Mouse (Mus musculus) heart, embryonic 13.5 days (tissue): Measurements from ENCODE around the gene Haus2. TPM values are rescaled to one million over a fixed set of nuclear protein-coding genes. Genes with fewer than 3 reads are reported as not detected.

Experiments used
- ATAC-seq: fragments of 200-750 bp; cut with Nextera tagmentation; 2 replicates; pipeline ENCODE4 v1.8.0; 2017; ENCODE audit warnings: moderate TSS enrichment; ENCODE audit not compliant: insufficient number of reproducible peaks, low FRiP score, low TSS enrichment; ENCODE audit errors: extremely low read depth
- H3K27ac ChIP-seq: fragments of 300-500 bp; sonication (generic); replicated peaks from 2 replicates; pipeline ENCODE4 v1.5.1; 2015; ENCODE audit warnings: moderate library complexity, mild to moderate bottlenecking, inconsistent platforms
- H3K27me3 ChIP-seq: fragments of 300-500 bp; sonication (generic); replicated peaks from 2 replicates; pipeline ENCODE4 v1.6.1; 2015; ENCODE audit warnings: mild to moderate bottlenecking, inconsistent platforms
- H3K36me3 ChIP-seq: fragments of 300-500 bp; sonication (generic); 2 replicates; pipeline ENCODE4 v1.6.1; 2015; ENCODE audit warnings: mild to moderate bottlenecking, inconsistent platforms
- H3K4me1 ChIP-seq: fragments of 300-500 bp; sonication (generic); 2 replicates; pipeline ENCODE4 v1.6.1; 2015; ENCODE audit warnings: inconsistent platforms
- H3K4me2 ChIP-seq: fragments of 300-500 bp; sonication (generic); 2 replicates; pipeline ENCODE4 v1.6.1; 2015; ENCODE audit warnings: inconsistent platforms, mild to moderate bottlenecking, moderate library complexity
- H3K4me3 ChIP-seq: fragments of 300-500 bp; sonication (generic); 2 replicates; pipeline ENCODE4 v1.5.1; 2015; ENCODE audit warnings: moderate library complexity, mild to moderate bottlenecking, inconsistent platforms
- H3K9ac ChIP-seq: fragments of 300-500 bp; sonication (generic); 2 replicates; pipeline ENCODE4 v1.6.1; 2015; ENCODE audit warnings: inconsistent platforms, mild to moderate bottlenecking, moderate library complexity
- H3K9me3 ChIP-seq: fragments of 300-500 bp; sonication (generic); 2 replicates; pipeline ENCODE4 v1.6.1; 2016; ENCODE audit warnings: inconsistent platforms
- WGBS: fragments of 180-500 bp; shearing (Covaris S2); methylation state at CpG from one replicate; pipeline ENCODE4 v1.1.7; 2015; ENCODE audit warnings: mixed read lengths; 5-methylcytosine and 5-hydroxymethylcytosine counted together
- polyA plus RNA-seq: library from polyadenylated mRNA; unstranded; fragments of >200 nt; fragmentation: Nextera tagmentation; extraction: Ambion mirVana; gene quantifications from 2 replicates; pipeline ENCODE4 v1.2.1, GENCODE M21; 2015

The Haus2 gene
- polyA plus RNA-seq, 1 experiment from 2014 or later = 18.9 TPM

GRCm38 (mm10) chr2:120575121-120575520 is 34.1 kb upstream of the Haus2 start:
- no peaks in the 10 kb centered on the region for H3K9me3 ChIP-seq

DNA sequence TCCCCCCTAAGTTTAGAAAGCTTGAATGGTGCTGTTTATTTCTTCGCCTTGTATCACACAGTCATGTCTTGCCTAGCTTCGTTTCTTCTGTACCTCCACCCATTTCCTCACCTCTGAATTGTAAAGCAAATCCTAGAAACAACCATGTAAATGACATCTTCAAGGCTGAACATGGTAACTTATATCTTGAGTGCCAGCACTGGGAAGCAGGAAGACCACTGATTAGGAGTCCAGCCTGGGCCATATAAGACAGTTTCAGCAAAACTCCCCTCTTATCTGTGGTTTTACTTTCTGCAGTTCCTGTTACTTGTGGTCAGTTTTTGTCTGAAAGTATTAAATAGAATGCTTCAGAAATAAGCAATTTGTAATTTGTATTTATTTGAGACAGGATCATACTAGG is 33.2 kb upstream of the Haus2 start:
- Histone ChIP-seq H3K36me3 (peaks cover 13% of the 10 kb centered on the region), H3K9me3 (no peaks in the 10 kb centered on the region), H3K4me1 (peaks cover 8% of the 10 kb centered on the region), H3K27me3 (no peaks in the 10 kb centered on the region), H3K27ac (no peak overlapping the region), H3K4me3 (no peak overlapping the region), H3K9ac (no peak overlapping the region), H3K4me2 (no peak overlapping the region)
- WGBS = 71% methylated on average over 2 of the region's 2 CpGs
- no peak for ATAC-seq

More at GRCm38 (mm10) chr2:120575121-120575520, 34.1 kb upstream of the Haus2 start:
- Histone ChIP-seq H3K4me3 (no peak overlapping the region), H3K9ac (no peak overlapping the region), H3K27ac (no peak overlapping the region), H3K4me2 (no peak overlapping the region), H3K27me3 (no peaks in the 10 kb centered on the region), H3K36me3 (peaks cover 15% of the 10 kb centered on the region), H3K4me1 (peaks cover 8% of the 10 kb centered on the region)
- 87% methylated on average over 3 of the region's 3 CpGs for WGBS
- ATAC-seq = no peak

DNA sequence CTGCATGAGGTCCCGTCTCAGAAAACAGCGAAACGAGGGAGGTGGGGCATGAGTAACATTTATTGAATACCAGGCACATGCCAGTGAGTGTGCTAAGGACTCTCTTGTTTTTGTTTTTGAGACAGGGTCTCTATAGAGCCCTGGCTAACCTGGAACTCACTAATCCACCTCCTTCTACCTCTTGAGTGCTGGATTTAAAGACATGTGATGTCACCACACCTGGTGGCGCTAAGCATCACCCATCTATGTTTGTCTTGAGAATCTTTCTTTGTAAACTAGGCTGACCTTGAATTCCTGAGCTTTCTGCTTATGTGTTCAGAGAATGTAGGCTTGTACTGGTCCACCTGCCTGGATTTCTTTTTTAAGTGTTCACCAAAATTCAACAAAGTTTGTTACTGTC is 31.4 kb upstream of the Haus2 start:
- H3K4me3 ChIP-seq = no peak overlapping the region
- WGBS = 87% methylated on average over 4 of the region's 4 CpGs
- H3K9ac ChIP-seq = no peak overlapping the region
- H3K4me1 ChIP-seq = peaks cover 15% of the 10 kb centered on the region
- ATAC-seq = no peak
- H3K27ac ChIP-seq = no peak overlapping the region
- H3K4me2 ChIP-seq = no peak overlapping the region
- no peaks in the 10 kb centered on the region for H3K9me3 ChIP-seq
- H3K27me3 ChIP-seq = no peaks in the 10 kb centered on the region
- H3K36me3 ChIP-seq = peaks cover 2% of the 10 kb centered on the region; the same call in 1 of the 2 replicates

DNA sequence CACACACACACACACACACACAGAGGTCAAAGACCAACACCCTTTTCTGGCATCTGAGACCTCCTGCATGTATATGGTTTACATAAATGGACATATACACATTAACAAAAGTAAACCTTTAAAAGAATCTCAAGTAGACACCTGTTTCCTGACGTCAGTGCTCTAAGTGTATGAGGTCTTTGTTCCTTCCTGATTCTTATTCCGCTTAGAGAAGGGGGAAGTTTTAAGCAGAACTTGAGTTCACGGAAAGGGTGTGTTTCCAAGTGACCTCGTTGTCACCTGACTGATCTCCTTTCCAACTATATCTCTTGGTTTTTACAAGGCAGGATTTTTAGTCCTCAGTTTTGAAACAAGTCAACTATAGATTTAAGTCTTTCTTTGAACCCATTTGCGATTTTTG is 30.9 kb upstream of the Haus2 start:
- H3K36me3 ChIP-seq = peaks cover 4% of the 10 kb centered on the region; the same call in 1 of the 2 replicates
- no peaks in the 10 kb centered on the region for H3K27me3 ChIP-seq
- no peaks in the 10 kb centered on the region for H3K9me3 ChIP-seq
- no peak overlapping the region for H3K27ac ChIP-seq
- H3K4me3 ChIP-seq = no peak overlapping the region
- peaks cover 15% of the 10 kb centered on the region for H3K4me1 ChIP-seq
- H3K9ac ChIP-seq = no peak overlapping the region
- 66% methylated on average over 5 of the region's 5 CpGs for WGBS
- no peak for ATAC-seq
- H3K4me2 ChIP-seq = no peak overlapping the region

GRCm38 (mm10) chr2:120589759-120590158 is 19.4 kb upstream of the Haus2 start:
- Histone ChIP-seq H3K27me3 (no peaks in the 10 kb centered on the region), H3K9me3 (no peaks in the 10 kb centered on the region), H3K4me2 (no peak overlapping the region), H3K4me1 (no peaks in the 10 kb centered on the region), H3K9ac (no peak overlapping the region), H3K36me3 (peaks cover 86% of the 10 kb centered on the region), H3K27ac (no peak overlapping the region), H3K4me3 (no peak overlapping the region)
- no peak for ATAC-seq
- 86% methylated on average over 5 of the region's 5 CpGs for WGBS

GRCm38 (mm10) chr2:120592227-120592626 is 17.0 kb upstream of the Haus2 start:
- no peaks in the 10 kb centered on the region for H3K27me3 ChIP-seq
- ATAC-seq = no peak
- no peaks in the 10 kb centered on the region for H3K4me1 ChIP-seq
- no peak overlapping the region for H3K27ac ChIP-seq
- H3K9me3 ChIP-seq = no peaks in the 10 kb centered on the region
- H3K9ac ChIP-seq = no peak overlapping the region
- no peak overlapping the region for H3K4me3 ChIP-seq
- 98% methylated on average over 1 of the region's 1 CpGs for WGBS
- peaks cover 85% of the 10 kb centered on the region for H3K36me3 ChIP-seq
- no peak overlapping the region for H3K4me2 ChIP-seq

GRCm38 (mm10) chr2:120597734-120598133 is 11.4 kb upstream of the Haus2 start:
- peaks cover 91% of the 10 kb centered on the region for H3K36me3 ChIP-seq
- H3K4me2 ChIP-seq = no peak overlapping the region
- H3K4me1 ChIP-seq = no peaks in the 10 kb centered on the region
- no peak overlapping the region for H3K27ac ChIP-seq
- no peaks in the 10 kb centered on the region for H3K9me3 ChIP-seq
- WGBS = 80% methylated on average over 2 of the region's 2 CpGs
- no peaks in the 10 kb centered on the region for H3K27me3 ChIP-seq
- no peak overlapping the region for H3K9ac ChIP-seq
- H3K4me3 ChIP-seq = no peak overlapping the region
- ATAC-seq = no peak

GRCm38 (mm10) chr2:120599506-120599905 is 9.7 kb upstream of the Haus2 start:
- H3K27ac ChIP-seq = no peak overlapping the region
- no peak for ATAC-seq
- no peaks in the 10 kb centered on the region for H3K9me3 ChIP-seq
- no peaks in the 10 kb centered on the region for H3K27me3 ChIP-seq
- no peak overlapping the region for H3K4me2 ChIP-seq
- H3K4me1 ChIP-seq = no peaks in the 10 kb centered on the region
- H3K4me3 ChIP-seq = no peak overlapping the region
- 85% methylated on average over 4 of the region's 4 CpGs for WGBS
- peaks cover 86% of the 10 kb centered on the region for H3K36me3 ChIP-seq
- H3K9ac ChIP-seq = no peak overlapping the region

DNA sequence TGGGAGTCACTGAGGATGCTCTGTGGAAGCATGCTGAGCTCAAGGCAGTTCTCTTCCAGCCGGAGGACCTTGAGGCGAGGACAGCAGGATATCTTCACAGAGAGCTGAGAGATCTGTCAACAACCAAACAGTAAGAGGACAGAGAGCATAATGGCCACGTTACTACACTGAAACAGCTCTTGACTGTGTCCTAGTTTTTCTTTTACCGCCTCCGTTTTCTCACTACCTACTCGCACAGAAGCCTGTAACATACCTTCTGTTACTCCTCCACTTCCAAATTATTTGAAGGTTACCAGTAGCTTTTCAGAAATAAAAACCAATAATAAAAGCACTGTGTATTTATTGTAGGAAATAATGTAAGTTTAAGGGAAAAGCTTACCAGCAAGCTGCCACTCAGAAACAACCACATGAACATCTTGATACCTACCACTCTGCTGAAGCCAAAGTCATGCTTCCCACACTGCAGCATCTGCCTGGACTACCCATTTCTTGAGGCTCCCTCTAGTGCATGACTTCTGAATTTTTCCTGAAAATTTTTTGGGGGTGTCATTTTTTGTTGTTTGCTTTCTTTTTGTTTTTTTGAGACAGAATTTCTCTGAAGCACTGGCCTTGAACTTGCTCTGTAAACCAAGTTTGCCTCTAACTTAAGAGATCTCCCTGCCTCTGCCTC is 3.0 kb upstream of the Haus2 start:
- no peak overlapping the region for H3K27ac ChIP-seq
- no peak overlapping the region for H3K4me2 ChIP-seq
- peaks cover 40% of the 10 kb centered on the region for H3K36me3 ChIP-seq
- no peaks in the 10 kb centered on the region for H3K27me3 ChIP-seq
- no peak overlapping the region for H3K9ac ChIP-seq
- peaks cover 24% of the 10 kb centered on the region for H3K4me1 ChIP-seq
- H3K9me3 ChIP-seq = no peaks in the 10 kb centered on the region
- 62% methylated on average over 6 of the region's 6 CpGs for WGBS
- ATAC-seq = no peak
- H3K4me3 ChIP-seq = no peak overlapping the region

DNA sequence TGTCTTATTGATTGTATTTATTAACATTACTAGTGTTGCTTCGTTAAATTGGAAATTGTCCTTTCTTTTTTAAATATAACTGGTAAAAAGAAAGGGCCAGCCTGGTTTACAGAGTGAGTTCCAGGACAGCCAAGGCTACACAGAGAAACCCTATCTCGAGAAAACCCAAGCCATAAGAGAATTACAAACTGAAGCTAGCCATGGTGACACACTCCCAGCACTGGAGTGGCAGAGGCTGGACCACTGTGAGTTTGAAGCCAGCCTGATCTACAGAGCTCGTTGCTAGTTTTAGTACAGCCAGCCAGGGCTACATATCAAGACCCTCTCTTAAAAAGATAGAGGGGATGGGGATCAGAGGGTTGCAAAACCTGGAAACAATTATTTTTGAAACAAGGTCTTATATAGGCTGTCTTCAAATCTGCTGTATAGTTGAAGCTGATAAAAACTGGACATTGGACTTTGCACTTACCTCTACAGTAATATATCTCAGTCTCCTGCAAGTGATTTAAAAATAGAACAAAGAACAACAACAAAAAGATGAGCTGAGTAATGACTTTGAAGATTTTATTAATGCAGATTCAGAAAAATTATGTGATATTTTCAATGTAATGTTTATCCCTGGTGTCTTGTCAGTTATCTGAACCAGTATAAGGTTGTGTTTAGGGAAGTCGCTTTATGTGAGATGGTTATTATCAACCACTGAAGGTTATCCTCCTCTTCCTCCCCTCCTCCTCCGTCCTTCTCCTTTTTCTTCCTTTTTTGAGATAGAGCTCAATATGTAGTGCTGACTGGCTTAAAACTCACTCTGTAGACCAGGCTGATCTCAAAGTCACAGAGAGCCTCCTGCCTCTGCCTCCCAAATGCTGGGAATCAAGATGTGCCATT is 7.3 kb downstream of the Haus2 start:
- 79% methylated on average over 5 of the region's 5 CpGs for WGBS
- Histone ChIP-seq H3K4me3 (no peak overlapping the region), H3K27ac (no peak overlapping the region), H3K9ac (no peak overlapping the region), H3K4me2 (no peak overlapping the region), H3K27me3 (no peaks in the 10 kb centered on the region), H3K4me1 (no peaks in the 10 kb centered on the region), H3K9me3 (no peaks in the 10 kb centered on the region), H3K36me3 (peaks cover 71% of the 10 kb centered on the region)
- ATAC-seq = no peak

- Histone ChIP-seq H3K4me1 (no peaks in the 10 kb centered on the region), H3K9ac (no peak overlapping the region), H3K9me3 (no peaks in the 10 kb centered on the region), H3K36me3 (peaks cover 55% of the 10 kb centered on the region), H3K27ac (no peak overlapping the region), H3K4me3 (no peak overlapping the region), H3K27me3 (no peaks in the 10 kb centered on the region), H3K4me2 (no peak overlapping the region)
- no peak for ATAC-seq
- WGBS = 100% methylated on average over 1 of the region's 1 CpGs
Measured at GRCm38 (mm10) chr2:120619538-120619937, 10.4 kb downstream of the Haus2 start.
